Mouse (Mus musculus) colon, adult 2 months (tissue): Measurements from ENCODE around the gene Skor1. TPM values are rescaled to one million over a fixed set of nuclear protein-coding genes. Genes with fewer than 3 reads are reported as not detected.

Experiments
- polyA plus RNA-seq: library from polyadenylated mRNA; depleted of rRNA; stranded (reverse); fragments of >200 nt; gene quantifications from 2 replicates; pipeline ENCODE4 v1.2.3, GENCODE M21; 2012; rRNA removed

Skor1 gene
- polyA plus RNA-seq = 0.09 TPM in 1 of 2 replicates, not detected in the other

GRCm38 (mm10) chr9:63148410-63149371 lies at the start of gene Skor1:
Skor1 (minus strand) TSS chr9:63148961.

Other genes starting within 250 kb of the Skor1 start
- 7.9 and 12.9 TPM in 2 replicates for gene Pias1, start 161.0 kb downstream of the Skor1 start, polyA plus RNA-seq
- gene Map2k5, start 228.9 kb upstream of the Skor1 start, polyA plus RNA-seq = 29.0 and 35.1 TPM in 2 replicates